Mouse (Mus musculus): ENCODE data around the gene Tnrc6c.

The Tnrc6c gene

DNA sequence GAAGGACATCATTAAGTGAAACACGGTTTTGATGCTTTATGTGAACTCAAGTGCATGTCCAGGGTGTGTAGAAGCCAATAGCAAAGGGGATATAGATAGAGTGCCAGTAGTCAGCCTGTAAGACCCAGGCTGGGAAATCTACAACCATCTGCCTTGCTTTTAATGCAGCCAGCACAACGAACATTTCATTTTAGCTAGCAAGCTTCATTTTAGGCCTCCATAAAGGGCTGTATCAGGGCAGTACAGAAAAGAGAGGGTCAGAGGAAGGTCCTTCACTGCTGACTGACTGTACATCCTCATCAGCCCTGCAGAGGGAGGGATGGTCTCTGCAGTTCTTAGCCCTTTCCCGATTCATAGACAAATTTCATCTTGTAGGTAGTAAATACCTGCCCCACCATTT lies 23.0 kb downstream of the Tnrc6c start:
- no peak for DNase-seq (ENCODE audit: low spot score)

DNA sequence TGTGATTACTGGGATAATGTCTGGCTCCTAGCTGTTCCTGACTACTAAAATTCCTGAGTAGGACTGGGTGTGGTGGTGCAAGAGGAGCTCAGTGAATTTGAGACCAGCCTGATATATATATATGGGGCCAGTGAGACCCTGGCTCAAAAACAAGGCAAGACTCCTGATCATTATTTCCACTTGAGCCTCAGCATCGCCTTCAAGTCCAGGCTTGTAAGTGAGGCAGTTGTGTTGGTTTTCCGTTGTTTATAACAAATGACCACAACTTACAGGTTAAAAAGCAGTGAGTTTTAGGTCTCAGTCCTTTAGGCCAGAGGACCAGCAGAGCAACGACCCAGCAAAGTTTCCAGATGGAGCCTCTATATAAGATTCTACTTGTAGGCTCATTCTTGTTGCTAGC lies 23.5 kb downstream of the Tnrc6c start:
- no peak for DNase-seq (ENCODE audit: low spot score)

DNA sequence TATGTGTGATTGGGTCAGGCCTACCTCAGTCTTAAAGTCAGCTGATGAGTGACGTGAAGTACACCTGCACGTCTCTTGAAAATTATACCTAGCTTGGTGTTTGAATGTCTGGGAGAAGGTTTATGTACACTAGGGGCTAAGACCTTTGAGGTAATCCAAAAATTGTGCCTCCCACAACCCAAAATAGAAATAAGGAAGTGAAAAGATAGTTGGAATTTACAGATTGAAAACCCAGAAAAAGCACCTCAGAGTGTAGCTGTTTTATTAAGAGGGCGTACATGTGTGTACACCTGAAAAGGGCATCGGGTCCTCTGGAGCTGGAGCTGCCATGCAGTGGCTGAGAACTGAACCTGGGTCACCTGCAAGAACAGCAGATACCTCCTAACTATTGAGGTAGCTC lies 24.1 kb downstream of the Tnrc6c start:
- no peak for DNase-seq (ENCODE audit: low spot score)

DNA sequence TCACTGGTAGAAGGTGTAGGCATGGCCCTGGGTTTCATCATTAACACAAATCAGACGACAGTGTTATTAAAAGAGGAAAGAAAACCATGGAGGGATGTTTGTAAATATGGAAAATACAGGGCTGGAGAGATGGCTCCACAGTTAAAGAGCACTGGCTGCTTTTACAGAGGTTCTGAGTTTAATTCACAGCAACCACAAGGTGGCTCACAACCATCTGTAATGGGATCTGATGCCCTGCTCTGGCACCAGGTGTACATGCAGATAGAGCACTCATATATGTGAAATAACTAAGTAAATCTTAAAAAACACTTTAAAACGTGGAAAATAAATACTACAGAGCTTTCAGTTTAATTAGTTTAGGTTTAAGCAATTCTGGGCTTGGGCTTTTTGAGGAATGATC lies 24.7 kb downstream of the Tnrc6c start:
- no peak for DNase-seq (ENCODE audit: low spot score)

DNA sequence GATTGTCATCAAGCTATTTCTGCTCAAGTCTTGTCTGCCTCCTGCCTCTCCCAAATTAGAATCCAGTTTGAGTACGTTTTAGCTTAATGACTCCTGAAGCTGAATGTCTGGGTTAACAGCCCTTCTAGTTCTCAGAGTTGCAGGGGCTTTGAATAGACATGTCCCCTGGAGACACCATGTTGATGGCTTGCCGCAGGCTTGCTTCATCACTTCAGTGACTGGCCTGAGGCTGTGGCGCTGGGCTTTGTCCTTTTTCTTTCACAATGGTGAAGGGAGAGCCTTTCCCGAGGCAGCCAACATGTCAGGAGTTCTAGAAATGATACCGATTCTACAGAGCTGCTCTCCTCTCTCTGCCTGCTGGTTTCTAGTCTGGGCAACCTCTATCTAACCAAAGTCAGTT lies 30.6 kb downstream of the Tnrc6c start:
- no peak for DNase-seq (ENCODE audit: low spot score)

DNA sequence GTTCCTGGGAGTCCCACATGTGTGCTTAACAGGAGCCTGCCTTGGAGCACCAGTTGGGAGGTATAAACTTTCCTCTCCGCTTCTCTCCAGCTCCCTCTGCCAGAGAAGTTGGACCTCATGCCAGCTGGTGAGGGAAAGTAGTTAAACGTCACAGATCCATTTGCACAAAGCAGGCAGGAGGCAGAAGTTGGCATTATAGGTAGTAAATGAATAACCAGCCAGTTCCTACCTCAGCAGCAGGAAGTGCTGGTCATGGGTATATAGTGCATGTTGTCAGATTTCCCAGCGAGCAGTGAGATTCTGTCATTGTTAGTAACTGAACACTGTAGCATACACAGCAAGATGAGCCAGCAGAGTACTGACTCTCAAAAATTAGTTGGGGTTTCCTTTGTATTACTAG lies 31.4 kb downstream of the Tnrc6c start:
- no peak for DNase-seq (ENCODE audit: low spot score)

DNA sequence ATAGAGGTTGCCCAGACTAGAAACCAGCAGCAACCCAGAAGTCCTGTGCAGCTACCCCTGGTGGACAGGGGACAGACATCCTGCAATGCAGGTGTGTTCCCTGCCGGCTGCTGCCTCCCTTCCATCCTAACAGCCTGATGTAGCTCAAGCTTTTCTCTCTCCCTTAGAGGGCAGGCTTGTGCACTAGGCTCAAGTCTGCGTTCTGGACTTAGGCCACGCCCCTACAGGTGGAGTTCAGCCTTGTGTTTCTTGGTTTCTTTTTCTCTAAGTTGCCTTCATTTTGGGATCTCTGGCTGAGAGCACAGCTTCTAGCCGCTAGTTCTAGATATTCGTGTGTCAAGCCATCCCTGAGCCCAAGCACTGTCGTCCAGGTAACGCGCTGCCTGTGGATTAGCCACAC lies 31.9 kb downstream of the Tnrc6c start:
- peak; percentile 20 for DNase-seq (ENCODE audit: low spot score)

DNA sequence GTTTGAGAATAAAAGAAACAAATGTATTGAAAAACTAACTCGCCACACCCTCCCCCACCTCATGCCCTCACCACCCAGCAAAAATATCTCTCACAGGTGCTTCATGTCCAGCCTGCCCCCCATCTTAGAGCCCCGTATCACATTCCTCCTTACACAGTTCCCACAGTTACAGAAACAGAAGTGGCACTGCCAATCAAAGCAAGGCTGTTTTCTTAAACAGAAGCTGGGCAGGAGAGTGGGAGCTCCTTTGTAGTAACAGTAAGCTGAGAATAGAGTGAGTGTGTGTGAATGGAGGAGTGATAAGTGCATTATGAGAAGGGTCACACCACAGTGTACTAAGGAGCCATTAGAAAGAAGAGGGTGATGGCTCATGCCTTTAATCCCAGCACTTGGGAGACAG lies 34.5 kb downstream of the Tnrc6c start:
- no peak for DNase-seq (ENCODE audit: low spot score)

DNA sequence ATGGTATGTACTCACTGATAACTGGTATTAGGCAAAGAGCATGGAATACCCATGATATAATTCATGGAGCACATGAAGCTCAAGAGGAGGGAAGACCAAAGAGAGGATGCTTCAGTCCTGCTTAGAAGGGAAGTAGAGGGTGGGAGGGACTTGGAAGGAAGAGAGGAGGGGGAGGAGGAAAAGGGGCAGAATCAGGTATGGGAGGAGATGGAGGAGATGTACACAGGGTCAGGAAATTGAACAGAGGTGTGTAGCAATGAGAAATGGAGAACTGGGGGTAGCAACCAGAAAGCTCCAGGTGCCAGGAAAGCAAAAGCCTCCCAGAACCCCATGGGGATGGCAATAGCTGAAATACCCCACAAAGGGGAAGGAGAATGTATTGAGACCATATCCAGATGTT lies 37.2 kb downstream of the Tnrc6c start:
- DNase-seq (ENCODE audit: low spot score) = no peak

DNA sequence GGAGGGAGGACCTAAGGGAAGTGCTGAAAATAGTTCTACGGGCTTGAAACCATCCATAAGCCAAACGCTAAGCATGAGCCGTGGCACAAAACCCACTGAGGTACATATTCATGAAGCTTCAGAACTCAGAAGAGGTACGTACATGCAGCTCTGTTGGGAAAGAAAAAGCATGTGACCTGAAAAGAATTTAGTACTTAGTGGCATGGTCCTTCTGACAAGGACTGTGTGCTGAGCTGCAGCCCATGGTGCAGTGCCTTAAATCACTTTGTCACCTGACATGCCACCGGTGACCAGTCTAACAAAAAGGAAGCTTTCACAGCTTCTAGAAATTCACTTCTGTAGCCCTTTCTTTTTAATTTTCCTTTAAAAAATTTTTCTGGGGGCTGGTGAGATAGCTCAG lies 40.0 kb downstream of the Tnrc6c start:
- no peak for DNase-seq (ENCODE audit: low spot score)

DNA sequence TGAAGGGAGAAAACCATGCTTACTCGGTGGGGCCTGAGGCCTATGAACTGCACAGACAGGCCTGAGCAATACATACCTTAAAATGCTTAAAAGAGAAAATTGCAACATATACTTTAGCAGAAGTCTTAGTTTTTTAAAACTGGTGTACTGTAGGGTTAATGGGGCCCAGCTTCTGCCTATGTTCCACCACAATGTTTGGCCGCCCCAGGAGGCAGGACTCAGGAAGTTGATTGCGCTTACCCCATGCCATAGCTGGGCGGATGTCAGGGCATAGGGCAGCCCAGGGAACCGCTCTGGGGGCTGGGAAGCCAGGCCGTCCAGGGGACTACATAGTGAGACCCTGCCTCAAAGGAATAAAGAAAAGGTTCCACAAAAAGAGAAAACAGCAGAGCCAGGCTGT lies 42.5 kb downstream of the Tnrc6c start:
- DNase-seq (ENCODE audit: low spot score) = no peak

DNA sequence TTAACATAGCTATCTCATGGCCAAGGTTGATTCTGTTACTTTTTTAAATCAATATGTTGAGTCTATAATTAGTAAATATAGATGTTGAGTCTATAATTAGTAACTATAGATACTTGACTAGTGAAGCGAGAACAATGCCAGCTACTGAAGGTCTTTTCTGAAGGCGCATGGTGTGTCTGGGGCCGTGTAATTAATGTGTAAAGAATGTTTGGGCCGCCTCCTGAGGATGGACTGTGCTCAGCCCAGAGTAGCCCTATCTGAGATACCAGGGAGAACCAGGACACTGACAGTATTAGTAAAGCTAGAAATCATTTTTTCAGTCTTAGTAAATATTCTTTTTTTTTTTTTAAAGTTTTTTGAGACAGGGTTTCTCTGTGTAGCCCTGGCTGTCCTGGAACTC lies 46.8 kb downstream of the Tnrc6c start:
- DNase-seq (ENCODE audit: low spot score) = no peak

DNA sequence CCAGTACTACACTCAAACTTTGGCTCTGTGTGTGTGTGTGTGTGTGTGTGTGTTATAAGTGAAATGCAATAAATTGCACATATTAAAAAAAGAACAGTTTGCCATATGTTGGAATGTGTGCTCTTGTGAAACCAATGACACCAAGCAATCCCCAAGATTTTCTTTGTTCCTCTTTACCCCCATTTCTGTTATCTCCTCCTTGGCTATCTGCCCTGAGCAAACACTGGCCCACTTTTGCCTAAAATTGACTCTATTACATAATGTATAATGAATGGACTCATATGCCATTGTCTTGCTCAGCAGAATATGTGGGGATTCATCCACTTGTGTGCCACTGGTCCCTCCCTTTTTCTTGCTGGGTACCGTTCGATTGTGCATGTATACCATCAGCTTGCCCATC lies 52.2 kb downstream of the Tnrc6c start:
- no peak for DNase-seq (ENCODE audit: low spot score)

DNA sequence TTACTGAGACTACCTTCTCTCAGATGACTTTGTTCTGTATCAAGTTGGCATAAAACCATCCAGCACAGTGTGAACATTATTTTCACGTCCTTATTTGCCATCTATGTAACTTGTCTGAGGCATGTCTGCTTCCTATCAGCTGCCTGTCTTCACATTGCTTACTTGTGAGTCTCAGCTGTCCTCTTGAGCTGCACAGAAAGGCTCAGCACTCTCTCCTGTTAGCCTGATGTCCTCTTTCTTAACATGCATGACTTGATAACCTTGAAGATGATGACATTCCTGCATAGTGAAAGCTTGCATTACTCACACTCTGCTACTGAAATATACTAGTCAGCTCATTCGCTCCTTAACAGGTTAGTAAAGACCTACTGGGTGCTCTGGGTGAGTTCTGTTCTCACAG lies 53.1 kb downstream of the Tnrc6c start:
- no peak for DNase-seq (ENCODE audit: low spot score)

DNA sequence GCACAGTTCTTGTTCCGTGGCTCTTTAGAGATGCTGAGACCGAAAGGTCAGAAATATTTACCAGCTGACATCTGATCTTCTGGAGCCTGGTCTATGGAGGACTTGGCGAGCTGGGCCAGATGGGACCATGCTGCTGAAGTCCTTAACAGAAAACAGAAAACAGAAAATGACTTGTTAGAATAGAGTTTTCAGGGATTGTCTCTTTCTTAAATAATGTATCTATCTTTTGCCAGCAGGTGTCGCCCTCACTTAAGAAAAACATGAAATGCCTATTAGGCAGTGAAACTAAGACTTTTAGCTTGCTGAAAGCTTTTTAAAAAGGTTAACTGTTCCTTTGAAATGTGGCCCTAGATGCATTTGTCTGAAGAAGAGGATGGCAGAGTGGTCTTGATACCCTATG lies 55.2 kb downstream of the Tnrc6c start:
- DNase-seq (ENCODE audit: low spot score) = no peak

DNA sequence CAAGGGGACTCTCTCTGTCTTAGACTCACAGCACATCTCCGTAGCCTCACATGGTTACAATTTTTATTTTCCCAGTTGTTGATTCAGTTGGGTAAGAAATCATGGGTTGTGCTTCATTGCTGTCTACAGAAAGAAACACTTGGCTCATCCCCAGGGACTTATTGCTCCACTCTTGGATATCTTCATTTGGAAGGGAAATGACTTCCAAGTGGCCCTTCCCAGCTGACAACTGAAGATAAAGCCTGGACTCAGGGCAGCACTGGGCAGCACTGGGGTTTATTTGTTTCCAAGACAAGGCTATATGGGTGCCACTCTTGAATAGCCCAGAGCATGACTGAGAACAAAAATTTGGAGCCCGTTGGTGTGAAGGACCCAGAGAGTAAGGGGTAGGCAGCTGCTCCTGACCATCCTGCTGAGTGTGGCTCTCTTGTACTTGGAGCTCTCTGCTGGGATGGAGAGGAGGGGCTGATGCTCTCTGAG lies 56.8 kb downstream of the Tnrc6c start:
- no peak for DNase-seq (ENCODE audit: low spot score)

DNA sequence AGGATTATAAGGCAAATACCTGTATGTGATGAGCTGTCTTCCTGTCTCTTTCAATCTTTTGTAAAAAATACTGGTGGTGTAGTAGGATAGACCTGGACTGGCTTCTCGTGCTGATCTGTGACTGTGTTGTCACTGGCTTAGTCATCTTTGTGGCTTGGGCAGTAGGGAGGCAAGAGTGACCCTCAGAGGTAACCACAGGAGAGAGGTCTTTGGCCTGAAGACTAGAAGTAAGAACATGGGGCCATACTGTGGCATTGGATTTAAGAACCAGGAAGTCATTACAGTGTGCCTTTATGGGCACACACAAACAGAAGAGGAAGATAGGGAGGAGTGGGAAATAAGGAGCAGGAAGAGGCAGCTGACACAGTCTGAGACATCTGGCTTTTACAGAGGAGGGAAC lies 58.0 kb downstream of the Tnrc6c start:
- DNase-seq (ENCODE audit: low spot score) = no peak

DNA sequence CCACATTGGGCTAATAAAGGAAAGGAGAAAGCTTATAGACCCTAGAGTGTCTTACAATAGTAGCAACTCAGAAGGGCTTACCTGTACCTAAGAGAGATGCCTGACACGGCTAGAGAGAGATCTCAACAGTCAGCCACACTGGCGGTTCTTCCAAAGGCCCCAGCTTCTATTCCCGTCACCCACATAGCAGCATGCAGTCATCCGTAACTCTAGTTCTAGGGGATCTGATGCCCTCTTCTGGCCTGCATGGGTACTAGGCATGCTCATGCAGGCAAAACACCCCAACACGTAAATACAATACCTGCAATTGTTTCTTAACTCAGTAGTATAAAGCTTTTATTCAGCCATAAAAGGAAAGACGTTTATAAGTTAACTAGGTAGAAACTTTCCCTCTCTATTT lies 59.3 kb downstream of the Tnrc6c start:
- DNase-seq (ENCODE audit: low spot score) = no peak

DNA sequence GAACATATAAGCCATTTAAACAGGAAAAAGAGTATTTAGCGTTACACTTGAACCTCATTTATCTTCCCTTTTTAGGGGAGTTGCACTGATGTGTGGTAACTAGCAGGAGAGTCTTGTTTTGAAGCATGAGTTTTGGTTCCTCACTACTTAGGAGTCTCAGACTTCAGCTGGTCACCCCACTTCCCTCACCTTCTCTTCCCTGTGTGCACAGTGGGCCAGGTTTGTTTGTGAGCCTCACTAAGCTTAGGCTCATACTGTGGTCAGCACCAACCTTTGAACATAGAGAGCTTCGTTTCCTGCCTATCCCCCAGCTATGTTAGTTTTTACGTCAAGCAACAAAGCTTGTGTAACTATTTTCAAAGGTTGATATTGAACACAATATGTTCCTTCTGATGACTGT lies 64.7 kb downstream of the Tnrc6c start:
- no peak for DNase-seq (ENCODE audit: low spot score)

DNA sequence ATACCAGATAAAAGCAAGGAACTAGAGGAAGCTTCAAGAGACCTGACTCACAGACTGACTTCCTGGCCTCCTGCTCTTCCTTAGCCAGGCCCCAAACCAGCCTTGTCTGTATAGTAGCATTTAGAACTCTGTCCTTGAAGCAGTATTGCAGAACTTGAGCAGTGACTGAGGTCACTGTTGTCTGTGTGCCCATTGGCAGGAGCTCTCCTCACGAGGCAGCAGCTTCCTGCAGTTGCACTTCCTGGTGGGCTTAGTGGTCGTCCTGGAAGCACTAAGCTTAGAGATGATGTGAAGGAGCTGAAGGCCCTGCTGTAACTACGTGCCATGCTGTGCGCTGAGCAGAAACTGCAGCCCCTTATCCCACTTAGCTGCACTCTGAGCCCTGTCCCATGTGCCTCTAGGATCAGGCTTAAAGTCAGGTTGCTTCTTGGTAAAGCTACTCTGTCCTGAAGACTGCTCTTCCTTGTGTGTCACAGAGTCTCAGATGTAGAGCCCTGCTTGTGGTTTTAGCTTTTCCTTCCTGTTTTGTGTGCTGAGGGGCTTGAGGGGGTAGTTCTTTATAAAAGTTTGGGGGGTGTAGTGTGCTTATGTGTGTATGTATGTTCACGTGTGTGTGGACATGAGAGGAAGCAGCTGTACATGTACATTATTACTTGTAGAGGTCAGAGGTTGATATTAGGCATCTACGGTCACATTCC lies 70.7 kb downstream of the Tnrc6c start:
- no peak for DNase-seq (ENCODE audit: low spot score)

DNA sequence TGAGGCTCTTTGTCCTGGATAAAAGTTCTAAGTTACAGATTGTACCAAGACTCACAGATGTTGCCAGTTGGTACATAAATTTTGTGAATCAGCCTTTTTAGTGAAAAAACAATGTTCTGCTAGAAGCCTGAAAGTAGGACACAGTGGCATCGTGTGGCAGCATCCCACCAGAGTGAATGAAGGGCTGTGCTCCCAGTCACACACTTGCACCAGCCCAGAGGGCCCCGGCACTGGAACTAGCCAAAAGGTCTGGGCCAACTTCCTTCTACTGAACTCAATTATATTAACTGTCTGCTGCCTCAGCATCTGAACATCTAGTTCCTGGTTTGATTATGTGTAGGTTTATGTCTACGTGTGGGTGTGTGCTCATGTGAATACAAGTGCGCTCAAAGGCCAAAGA lies 72.9 kb downstream of the Tnrc6c start:
- DNase-seq (ENCODE audit: low spot score) = no peak

DNA sequence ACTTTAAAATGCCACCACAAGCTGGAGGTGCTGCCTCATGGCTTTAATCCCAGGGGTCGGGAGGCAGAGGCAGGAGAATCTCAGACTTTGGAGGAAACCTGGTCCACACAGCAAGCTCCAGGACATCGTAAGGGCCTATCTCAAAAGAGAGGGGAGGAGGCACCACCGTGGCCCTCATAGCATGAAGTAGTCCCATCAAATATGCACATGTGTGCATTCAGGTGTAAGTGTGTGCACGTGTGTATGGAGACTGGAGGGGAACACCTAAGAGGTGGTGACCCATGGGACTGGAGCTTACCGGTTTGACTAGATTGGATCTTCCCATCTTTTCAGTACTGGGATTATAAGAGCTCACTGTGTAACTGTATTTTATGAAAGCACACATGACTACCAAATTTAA lies 74.2 kb downstream of the Tnrc6c start:
- DNase-seq (ENCODE audit: low spot score) = no peak

DNA sequence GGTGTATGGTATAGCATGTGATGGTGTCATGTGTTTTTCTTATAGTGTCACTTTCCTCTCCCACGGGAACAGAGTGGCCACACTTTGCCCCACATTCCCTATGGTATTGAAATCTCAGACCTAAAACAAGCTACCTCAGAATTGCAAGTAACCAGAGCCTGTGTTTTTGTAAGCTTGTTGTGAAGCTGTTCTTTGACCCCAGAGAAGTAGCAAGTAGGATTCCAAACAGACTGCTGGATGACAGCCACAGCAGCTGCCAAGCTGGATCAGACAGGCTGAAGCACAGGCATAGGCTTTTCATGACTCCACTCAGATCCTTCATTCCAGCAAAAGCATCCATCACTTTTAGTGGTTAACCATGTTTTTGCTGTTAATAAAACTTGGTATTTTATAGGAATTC lies 74.8 kb downstream of the Tnrc6c start:
- DNase-seq (ENCODE audit: low spot score) = peak; percentile 26

DNA sequence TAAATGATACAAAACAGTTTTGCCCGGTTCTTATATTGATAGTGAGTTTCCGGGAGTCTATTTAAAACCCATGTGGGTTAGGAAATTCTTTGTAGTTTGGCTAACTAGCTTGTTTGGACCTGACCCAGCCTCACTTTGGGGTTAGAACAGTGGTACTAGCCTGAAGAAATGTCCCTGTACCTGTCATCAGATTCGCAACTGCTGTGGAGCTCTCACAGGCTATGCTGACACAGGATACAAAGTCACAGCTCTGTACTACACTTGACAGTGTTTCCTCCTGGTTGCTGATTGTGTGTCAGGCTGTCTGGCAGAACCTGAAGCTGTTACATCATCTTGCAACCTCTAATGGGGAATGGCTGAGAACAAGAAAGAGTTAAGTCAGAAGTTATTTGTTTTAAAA lies 75.3 kb downstream of the Tnrc6c start:
- DNase-seq (ENCODE audit: low spot score) = no peak

Data from yolk sac, embryonic 10.5 days (tissue).